Mouse (Mus musculus) left cerebral cortex, postnatal 14 days (tissue): Measurements from ENCODE around the gene Thra. TPM values are rescaled to one million over a fixed set of nuclear protein-coding genes. Genes with fewer than 3 reads are reported as not detected.
"Not testable (repeated sequence)": the region's sequence is repeated elsewhere in the genome, so short reads cannot be mapped to it uniquely, and the experiment has no call there.

ENCODE experiments used
- DNase-seq, 2 experiments: peaks; one replicate each; pipeline ENCODE4 v3.0.0; 2021 to 2022; ENCODE audit warnings: low spot score in 2 of 2, mixed read lengths in 1 of 2
- intact Hi-C: fragments of 180-260 bp; cut with DNase I; formaldehyde crosslinking; loops from one replicate; pipeline ENCODE4 v1.15.1; 2025
- total RNA-seq, 2 experiments: library from RNA; stranded (reverse); gene quantifications; 2 replicates each; pipeline ENCODE4 v1.2.3; 2021

Gene Thra
- total RNA-seq, 2 experiments from 2014 or later = 962 to 1,004 TPM

DNA sequence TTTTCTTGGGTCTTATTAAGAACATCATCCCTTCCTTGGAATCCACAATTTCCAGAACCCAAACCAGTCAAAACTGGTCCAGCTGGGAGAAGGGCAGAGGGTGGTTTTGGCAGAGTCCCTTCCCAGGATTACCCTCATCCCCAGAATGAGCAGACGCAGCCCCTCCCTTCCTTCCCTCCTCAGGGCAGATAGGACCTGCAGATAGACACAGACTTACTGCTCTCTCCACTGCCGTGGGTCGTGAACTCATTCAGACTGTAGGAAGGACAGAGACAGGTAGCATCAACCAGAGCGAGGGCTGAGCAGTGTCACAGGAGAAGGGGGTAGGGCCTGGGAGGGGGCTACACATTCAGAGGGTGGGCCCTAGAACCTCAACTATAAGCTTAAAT is 29.4 kb upstream of the Thra start:
- intact Hi-C loops = no loop called here

DNA sequence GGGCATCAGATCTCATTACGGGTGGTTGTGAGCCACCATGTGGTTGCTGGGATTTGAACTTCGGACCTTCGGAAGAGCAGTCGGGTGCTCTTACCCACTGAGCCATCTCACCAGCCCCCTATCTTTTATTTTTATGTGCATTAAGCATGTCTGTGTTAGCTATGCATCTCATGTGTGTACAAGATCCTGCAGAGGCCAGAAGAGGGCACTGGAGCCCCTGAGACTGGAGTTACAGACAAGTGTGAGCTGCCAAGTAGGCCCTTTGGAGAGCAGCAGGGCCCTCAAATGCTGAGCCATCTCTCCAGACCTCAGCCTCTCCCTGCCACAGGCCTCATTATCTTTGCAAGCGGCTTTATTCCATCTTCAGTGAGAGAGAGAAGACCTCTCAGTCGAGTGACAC is 28.4 kb upstream of the Thra start:
- peak; percentile 45 to 62 for DNase-seq
- intact Hi-C loops = not testable (repeated sequence)

More for the DNA sequence above, 29.4 kb upstream of the Thra start:
- DNase-seq = no peak

GRCm38 (mm10) chr11:98713703-98714102 is 26.7 kb upstream of the Thra start:
- intact Hi-C loops = no loop called here

DNA sequence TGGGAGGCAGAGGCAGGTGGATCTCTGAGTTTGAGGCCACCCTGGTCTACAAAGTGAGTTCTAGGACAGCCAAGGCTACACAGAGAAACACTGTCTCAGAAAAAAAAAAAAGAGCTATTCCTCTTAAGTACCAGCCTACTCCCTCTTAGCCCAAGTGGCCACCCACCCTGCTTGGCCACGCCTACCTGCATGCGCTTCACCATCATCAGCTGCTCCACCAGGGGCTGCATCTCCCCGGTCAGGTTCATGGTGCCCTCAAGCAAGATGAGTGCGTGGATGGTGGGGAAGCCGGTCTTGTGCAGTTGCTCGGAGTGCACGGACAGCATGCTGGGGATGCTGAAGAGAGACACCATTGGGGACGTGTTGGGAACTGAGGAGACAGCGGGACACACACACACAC is 24.5 kb upstream of the Thra start:
- intact Hi-C loops = loop anchor here (2.0 to 5.0 kb wide), 2 partner anchors 45 to 71 kb away; no protein-coding TSS in a partner anchor
- DNase-seq = no peak

More at GRCm38 (mm10) chr11:98713703-98714102, 26.7 kb upstream of the Thra start:
- no peak for DNase-seq

DNA sequence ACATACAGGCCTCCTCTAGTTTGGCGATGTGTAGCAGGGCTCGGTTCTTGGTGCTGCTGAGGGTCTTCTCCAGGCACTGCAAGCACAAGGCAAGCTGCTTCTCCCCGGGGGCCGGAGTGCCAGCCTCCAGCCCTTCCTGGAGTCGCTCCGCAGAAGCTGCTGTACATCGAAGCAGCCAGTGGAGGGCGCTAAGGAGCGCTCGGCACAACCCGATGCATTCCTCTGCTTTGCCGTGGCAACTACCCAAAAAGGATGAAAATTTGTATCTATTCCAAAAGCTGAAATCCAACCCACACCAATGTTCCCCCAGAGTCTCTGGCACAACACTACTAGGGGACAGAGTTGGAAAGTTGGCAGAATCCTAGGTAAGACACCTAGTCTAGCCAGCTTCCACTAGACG is 22.5 kb upstream of the Thra start:
- peak; percentile 87 to 95 for DNase-seq
- intact Hi-C loops = loop anchor here (2.0 to 5.0 kb wide), 2 partner anchors 43 to 69 kb away; no protein-coding TSS in a partner anchor

- DNase-seq = no peak
- intact Hi-C loops = no loop called here
These were observed 19.7 kb upstream of the Thra start for GRCm38 (mm10) chr11:98720756-98721155.

DNA sequence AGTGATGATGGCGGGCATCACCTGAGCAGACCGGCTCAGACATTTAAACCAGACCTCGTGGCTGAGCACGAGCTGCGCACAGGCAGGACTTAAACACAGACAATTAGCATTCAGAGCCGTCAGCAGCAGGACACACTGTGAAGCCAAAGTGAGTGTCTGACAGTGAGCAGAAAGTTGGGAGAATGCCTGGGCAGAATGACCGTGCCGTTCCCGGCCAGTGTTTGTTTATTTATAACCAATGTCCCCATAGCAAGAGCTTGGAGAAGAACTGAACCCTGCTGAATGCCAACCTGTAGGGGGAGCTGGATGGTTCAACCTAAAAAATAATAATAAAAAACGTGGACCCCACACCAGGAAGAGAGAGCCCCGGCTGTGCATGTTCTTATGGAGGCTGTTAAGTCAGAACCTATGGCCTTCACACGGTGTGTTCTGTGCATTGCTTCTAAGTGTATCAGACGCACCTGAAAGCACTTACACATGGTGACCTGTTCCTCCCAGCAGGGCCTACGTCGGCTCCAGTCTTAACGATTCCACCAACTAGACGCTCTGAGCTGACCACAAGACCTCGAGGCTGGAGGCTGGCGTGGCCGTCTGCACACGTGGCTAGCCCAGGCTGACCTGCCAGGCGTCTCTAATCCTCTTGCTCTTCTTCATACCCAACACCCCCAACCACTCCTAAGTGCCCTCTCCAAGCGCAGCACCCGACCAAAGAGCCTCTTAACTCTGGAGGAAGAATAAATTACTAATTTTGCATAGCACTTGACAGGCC is 18.8 kb upstream of the Thra start:
- peak; percentile 65 to 87 for DNase-seq
- intact Hi-C loops = no loop called here

- intact Hi-C loops = no loop called here
- no peak for DNase-seq
These were observed 17.3 kb upstream of the Thra start for GRCm38 (mm10) chr11:98723098-98723497.

- intact Hi-C loops = no loop called here
- DNase-seq = no peak
These were observed 14.4 kb upstream of the Thra start for GRCm38 (mm10) chr11:98725926-98726506.

- intact Hi-C loops = no loop called here
- DNase-seq = peak; percentile 91 to 97
These were observed 11.3 kb upstream of the Thra start, which contains the start of gene Med24 for GRCm38 (mm10) chr11:98729119-98729588. Gene Med24 (minus strand): TSS chr11:98729435.

GRCm38 (mm10) chr11:98730727-98731126 is 9.7 kb upstream of the Thra start:
- intact Hi-C loops = no loop called here
- no peak for DNase-seq

- intact Hi-C loops = no loop called here
- peak; percentile 75 to 80 for DNase-seq
These were observed 9.3 kb upstream of the Thra start for GRCm38 (mm10) chr11:98731134-98731533.

DNA sequence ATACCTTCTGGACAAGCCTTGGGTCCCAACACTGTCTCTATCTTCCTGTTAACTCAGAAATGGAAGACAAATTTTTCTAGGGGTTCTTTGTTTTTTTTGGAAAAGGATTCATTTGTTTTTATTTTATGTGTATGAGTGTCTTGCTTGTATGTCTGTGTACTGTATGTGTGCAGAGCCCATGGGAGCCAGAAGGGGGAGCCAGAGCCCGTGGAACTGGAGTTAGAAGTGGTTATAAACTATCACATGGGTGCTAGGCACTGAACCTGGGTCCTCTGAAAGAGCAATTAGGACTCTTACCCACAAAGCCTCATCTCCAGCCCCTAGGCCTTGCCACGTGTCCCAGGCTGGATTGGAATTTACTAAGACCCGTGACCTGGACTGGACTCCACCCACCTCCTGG is 6.4 kb upstream of the Thra start:
- DNase-seq = no peak
- intact Hi-C loops = no loop called here

DNA sequence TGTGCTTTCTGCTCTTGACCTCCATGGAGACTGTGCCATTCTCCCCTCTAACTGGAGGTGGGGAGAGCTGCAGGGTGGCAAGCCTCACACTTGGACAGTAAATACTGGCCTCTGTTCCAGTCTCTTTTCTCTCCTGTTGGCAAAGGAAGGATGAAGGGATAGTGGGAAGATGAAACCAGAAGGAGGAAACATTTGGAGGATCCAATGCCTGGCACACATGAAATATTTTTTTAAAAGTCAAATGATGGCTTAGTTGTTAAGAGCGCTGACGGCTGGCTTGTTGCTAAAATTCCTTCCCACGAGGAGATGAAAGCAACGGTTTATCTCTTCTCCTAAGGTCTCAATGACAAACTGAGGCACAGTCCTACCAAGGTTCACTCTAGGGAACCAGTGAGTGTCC is 5.3 kb upstream of the Thra start:
- no peak for DNase-seq
- intact Hi-C loops = no loop called here

DNA sequence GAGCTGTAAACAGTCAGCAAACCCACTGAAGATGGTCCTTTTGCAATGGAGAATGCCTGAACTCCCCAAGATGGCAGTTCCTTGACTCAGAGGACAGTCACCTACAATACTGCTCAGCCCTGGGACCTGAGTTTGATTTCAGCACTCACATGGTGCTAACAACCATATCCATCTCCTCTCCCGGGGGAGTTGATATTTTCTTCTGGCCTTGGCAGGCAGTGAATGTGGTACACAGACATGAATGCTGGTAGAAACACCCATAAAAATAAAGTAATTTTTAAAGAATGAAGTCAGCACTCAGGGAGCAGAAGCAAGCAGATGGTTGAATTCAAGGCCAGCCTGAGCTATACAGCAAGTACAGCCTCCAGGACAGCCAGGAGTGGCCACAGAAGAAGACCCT is 4.3 kb upstream of the Thra start:
- no peak for DNase-seq
- intact Hi-C loops = no loop called here

DNA sequence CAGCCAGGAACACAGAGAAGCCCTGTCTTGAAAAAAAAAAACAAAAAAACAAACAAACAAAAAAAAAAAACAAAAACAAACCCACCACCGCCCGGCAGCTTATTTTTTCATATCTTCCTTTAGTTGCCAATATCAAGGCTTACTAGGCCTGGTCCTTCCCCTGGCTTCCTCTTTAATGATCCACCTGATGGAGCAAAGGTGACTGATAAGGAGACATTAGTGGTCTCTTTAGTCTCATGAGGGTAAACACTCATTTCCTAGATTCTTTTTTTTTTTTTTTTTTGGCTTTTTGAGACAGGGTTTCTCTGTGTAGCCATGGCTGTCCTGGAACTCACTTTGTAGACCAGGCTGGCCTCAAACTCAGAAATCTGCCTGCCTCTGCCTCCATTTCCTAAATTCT is 3.2 kb upstream of the Thra start:
- DNase-seq, intact Hi-C loops: not testable (repeated sequence)

DNA sequence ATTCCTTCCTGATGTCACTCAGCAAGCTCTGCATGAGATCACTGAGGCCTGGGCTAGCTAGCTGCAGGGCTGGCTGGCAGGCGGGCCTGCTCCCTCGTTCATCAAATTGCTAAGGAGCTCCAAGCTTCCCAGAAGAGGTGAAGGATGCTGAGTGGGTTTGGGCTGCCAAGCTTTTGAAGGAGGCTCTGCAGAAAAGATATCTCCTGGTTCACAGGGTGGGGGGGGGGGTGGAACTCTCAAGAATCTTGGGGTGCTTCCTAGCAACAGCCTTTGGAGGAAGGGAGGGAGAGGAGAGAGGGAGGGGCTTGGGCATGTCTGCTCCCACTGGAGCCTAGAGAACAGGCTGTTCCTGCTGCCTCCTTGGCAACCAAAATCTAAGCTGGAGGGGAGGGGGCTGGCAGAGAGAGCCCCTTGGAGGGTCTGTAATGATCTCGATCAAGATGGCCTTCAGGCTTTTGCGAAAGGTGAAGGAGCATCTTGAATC is 2.0 kb upstream of the Thra start:
- intact Hi-C loops = no loop called here
- DNase-seq = peak; percentile 73 to 90

DNA sequence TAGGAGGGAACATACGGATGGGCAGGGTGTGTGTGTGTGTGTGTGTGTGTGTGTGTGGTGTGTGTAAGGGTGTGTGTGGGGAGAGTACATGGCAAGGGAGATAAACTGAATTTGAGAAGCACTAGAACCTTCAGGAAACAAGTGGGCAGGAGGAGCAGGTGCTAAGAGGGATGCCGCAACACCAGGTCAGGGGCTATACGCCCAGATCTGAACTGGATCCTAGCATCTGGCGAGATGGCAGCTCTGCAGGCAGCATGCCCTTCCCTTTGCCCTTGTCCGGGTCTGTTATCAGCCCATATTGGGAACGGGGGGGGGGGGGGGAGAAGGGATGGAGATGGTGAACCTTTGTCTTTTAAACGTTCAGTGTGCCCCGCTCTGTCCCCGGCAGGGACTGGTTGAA is 1.5 kb upstream of the Thra start:
- intact Hi-C loops = no loop called here
- no peak for DNase-seq

DNA sequence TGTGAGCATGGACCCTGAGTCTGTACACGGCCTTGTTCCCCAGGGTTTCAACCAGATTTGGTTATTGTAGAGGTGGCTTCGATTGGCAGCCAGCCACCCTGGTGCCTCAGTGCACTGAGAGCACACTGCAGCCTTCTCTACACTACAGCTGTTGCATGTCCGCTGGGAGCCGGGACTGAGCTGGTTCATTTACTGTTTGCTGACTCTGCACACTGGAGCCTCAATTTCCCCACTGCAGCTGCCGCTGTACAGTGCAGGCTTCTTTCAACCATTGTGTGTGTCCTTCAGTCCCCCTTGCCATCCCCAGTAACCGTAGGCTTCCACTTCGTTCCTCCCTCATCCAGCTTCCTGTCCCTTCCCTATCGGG is 429 bp upstream of the Thra start:
- peak; percentile 52 to 69 for DNase-seq
- intact Hi-C loops = loop anchor here (2.0 kb wide), 1 partner anchor 47 kb away; no protein-coding TSS in a partner anchor

DNA sequence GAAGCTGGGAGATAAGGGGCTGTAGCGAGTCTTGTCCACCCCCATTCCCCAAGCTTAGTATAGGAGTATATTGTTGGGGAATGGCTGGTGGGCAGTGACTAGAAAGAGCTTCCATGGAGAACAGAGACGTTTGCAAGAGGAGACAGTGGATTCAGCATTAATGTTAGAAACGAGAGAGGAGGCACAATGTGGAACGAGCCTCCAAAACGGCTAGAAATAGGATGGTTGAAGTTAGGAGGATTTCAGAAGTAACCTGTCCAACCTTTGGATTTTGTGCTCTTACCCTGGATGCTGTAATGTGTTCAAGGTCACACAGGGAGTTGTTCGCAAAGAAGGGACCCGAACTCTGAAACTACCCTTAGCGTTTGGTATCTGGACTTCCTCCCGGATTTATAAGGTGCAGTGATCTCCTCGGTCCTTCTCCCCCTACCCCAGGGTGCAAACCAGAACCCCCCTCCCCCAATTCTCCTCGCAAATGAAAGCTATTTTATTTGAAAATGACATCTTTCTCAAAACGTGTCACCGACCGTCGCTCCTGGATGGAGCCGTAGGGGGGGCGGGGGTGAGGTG is 698 bp downstream of the Thra start:
- intact Hi-C loops = loop anchor here (1.0 to 2.0 kb wide), 2 partner anchors 14 to 46 kb away; no protein-coding TSS in a partner anchor
- peak in 1 of 2 experiments; percentile 49 for DNase-seq
